Mouse (Mus musculus): ENCODE data around the gene Phactr4.

- no peak for TF ChIP-seq CTCF (IDR thresholded peaks at IDR 0.05; ENCODE audit: borderline replicate concordance, extremely low read depth, insufficient read depth, insufficient read length)
- TF ChIP-seq POLR2A (IDR thresholded peaks at IDR 0.05; ENCODE audit: borderline replicate concordance, extremely low read depth, insufficient read depth, insufficient read length, poor library complexity, severe bottlenecking), result no peak
These were observed 41.9 kb upstream of the Phactr4 start for GRCm38 (mm10) chr4:132464255-132464613.
